Comparison of ENCODE assay signal across 8 mouse cellular contexts in genomic region chr9:107906252-107906966, GRCm38 (mm10). TPM values are rescaled to one million over a fixed set of nuclear protein-coding genes. Genes with fewer than 3 reads are reported as not detected.
A peak's percentile ranks its signal among the peaks of the same experiment; 100 is the strongest.
DNase-seq lines count a peak whose midpoint lies in the region; ATAC-seq and TF ChIP-seq lines count a peak whose summit lies in the region.

Mst1r (plus strand) TSS chr9:107906873.

- WGBS in hindbrain, embryonic 16.5 days = 22% methylated on average over 18 of the region's 19 CpGs
- 25% methylated on average over 19 of the region's 19 CpGs for WGBS in liver, embryonic 12.5 days (ENCODE audit: insufficient replicate concordance)
- WGBS in neural tube, embryonic 11.5 days = 15% methylated on average over 19 of the region's 19 CpGs

- H3K36me3 ChIP-seq in E14TG2a.4 (ENCODE audit: insufficient read depth, low read length) = no peaks in the 10 kb centered on the region
- no peaks in the 10 kb centered on the region for H3K36me3 ChIP-seq in hindbrain, embryonic 16.5 days (ENCODE audit: control insufficient read depth, insufficient read depth, low read length)
- 0 out of 2 replicates have a peak, but pooled peaks cover 3% of the 10 kb centered on the region for H3K36me3 ChIP-seq in liver, embryonic 12.5 days
- H3K36me3 ChIP-seq in neural tube, embryonic 11.5 days (ENCODE audit: control insufficient read depth, insufficient read depth, low read length) = no peaks in the 10 kb centered on the region; the same call in 1 of the 2 replicates

- H3K4me3 ChIP-seq in E14TG2a.4 (replicated peaks; ENCODE audit: low read length) = peak within 1 kb of the TSS; percentile 77
- peak within 1 kb of the TSS; percentile 28 for H3K4me3 ChIP-seq in hindbrain, embryonic 16.5 days (ENCODE audit: low read length)
- peak within 1 kb of the TSS; percentile 43 for H3K4me3 ChIP-seq in liver, embryonic 12.5 days
- peak within 1 kb of the TSS; percentile 21; the same call in 1 of the 2 replicates for H3K4me3 ChIP-seq in neural tube, embryonic 11.5 days (ENCODE audit: low read depth, low read length)

- no peak within 1 kb of the TSS for H3K27ac ChIP-seq in hindbrain, embryonic 16.5 days (ENCODE audit: low read depth, low read length)
- H3K27ac ChIP-seq in liver, embryonic 12.5 days = peak within 1 kb of the TSS; percentile 29; the same call in 1 of the 2 replicates
- H3K27ac ChIP-seq in neural tube, embryonic 11.5 days (ENCODE audit: low read depth, low read length) = no peak within 1 kb of the TSS

- peak within 1 kb of the TSS; percentile 42 for H3K9ac ChIP-seq in hindbrain, embryonic 16.5 days (ENCODE audit: low read depth, low read length)
- H3K9ac ChIP-seq in liver, embryonic 12.5 days = peak within 1 kb of the TSS; percentile 49
- H3K9ac ChIP-seq in neural tube, embryonic 11.5 days (ENCODE audit: low read length) = peak within 1 kb of the TSS; percentile 47

- ATAC-seq in hindbrain, embryonic 16.5 days = no peak; the same call in 1 of the 2 replicates
- ATAC-seq in liver, embryonic 12.5 days = peak; percentile 70
- peak; percentile 37; the same call in 1 of the 2 replicates for ATAC-seq in neural tube, embryonic 11.5 days (ENCODE audit: insufficient read depth, low FRiP score, low TSS enrichment)

- TF ChIP-seq CTCF in E14TG2a.4 (conservative IDR thresholded peaks at IDR 0.05; ENCODE audit: low read length) = no peak
- no peak for TF ChIP-seq CTCF in brain, embryonic 14.5 days (IDR thresholded peaks at IDR 0.05; ENCODE audit: borderline replicate concordance, extremely low read depth, insufficient read depth, insufficient read length)

- no peaks in the 10 kb centered on the region for H3K9me3 ChIP-seq in E14TG2a.4 (ENCODE audit: low read length)
- H3K9me3 ChIP-seq in hindbrain, embryonic 16.5 days (ENCODE audit: control insufficient read depth, low read length) = no peaks in the 10 kb centered on the region
- no peaks in the 10 kb centered on the region for H3K9me3 ChIP-seq in liver, embryonic 12.5 days (replicated peaks)
- H3K9me3 ChIP-seq in neural tube, embryonic 11.5 days (ENCODE audit: control insufficient read depth, low read length) = no peaks in the 10 kb centered on the region

- peaks cover 55% of the 10 kb centered on the region for H3K27me3 ChIP-seq in E14TG2a.4 (ENCODE audit: insufficient read depth, low read length)
- H3K27me3 ChIP-seq in hindbrain, embryonic 16.5 days (replicated peaks; ENCODE audit: control insufficient read depth, insufficient read depth, low read length) = no peaks in the 10 kb centered on the region
- peaks cover 18% of the 10 kb centered on the region for H3K27me3 ChIP-seq in liver, embryonic 12.5 days (replicated peaks)
- H3K27me3 ChIP-seq in neural tube, embryonic 11.5 days (ENCODE audit: control insufficient read depth, insufficient read depth, low read length) = 0 out of 2 replicates have a peak, but pooled peaks cover 3% of the 10 kb centered on the region

- H3K4me1 ChIP-seq in E14TG2a.4 (replicated peaks; ENCODE audit: low read depth, low read length) = peaks cover 42% of the 10 kb centered on the region
- peaks cover 5% of the 10 kb centered on the region for H3K4me1 ChIP-seq in hindbrain, embryonic 16.5 days (ENCODE audit: control insufficient read depth, insufficient read depth, low read depth, low read length)
- peaks cover 45% of the 10 kb centered on the region for H3K4me1 ChIP-seq in liver, embryonic 12.5 days
- peaks cover 7% of the 10 kb centered on the region for H3K4me1 ChIP-seq in neural tube, embryonic 11.5 days (ENCODE audit: control insufficient read depth, insufficient read depth, low read length)

- no peak for TF ChIP-seq POLR2A in brain, embryonic 14.5 days (IDR thresholded peaks at IDR 0.05; ENCODE audit: borderline replicate concordance, extremely low read depth, insufficient read depth, insufficient read length, poor library complexity, severe bottlenecking)

- H3K4me2 ChIP-seq in hindbrain, embryonic 16.5 days (ENCODE audit: low read length) = peak within 1 kb of the TSS; percentile 52
- peak within 1 kb of the TSS; percentile 74 for H3K4me2 ChIP-seq in liver, embryonic 12.5 days
- peak within 1 kb of the TSS; percentile 53 for H3K4me2 ChIP-seq in neural tube, embryonic 11.5 days (ENCODE audit: low read depth)

- DNase-seq in brain, embryonic 14.5 days (ENCODE audit: low read depth) = peak; percentile 55
- DNase-seq in gastrocnemius, postnatal 14 days = peak; percentile 84
- DNase-seq in neural tube, embryonic 11.5 days (ENCODE audit: low spot score) = peak; percentile 66
- peak; percentile 86 for DNase-seq in urinary bladder, postnatal 25 days (ENCODE audit: low spot score)
- no peak for DNase-seq in right cerebral cortex, postnatal 25 days

- intact Hi-C loops in gastrocnemius, postnatal 14 days (cut with DNase I; ENCODE audit: low total_unique reads) = no loop called here

RNA-seq across cellular contexts. Expression of gene Mst1r, which starts in this region (rescaled TPM):
- 4.2 and 6.5 TPM in 2 replicates for polyA plus RNA-seq in brain, embryonic 14.5 days (2012; rRNA removed)
- total RNA-seq in gastrocnemius, postnatal 14 days (2021) = 1 to 10 TPM; 1.2 to 1.8 TPM
- polyA plus RNA-seq in hindbrain, embryonic 16.5 days (2015; fragmentation: Nextera tagmentation; extraction: Ambion mirVana) = 1.3 and 3.0 TPM in 2 replicates
- polyA plus RNA-seq in liver, embryonic 12.5 days (2016; fragmentation: Nextera tagmentation; extraction: Ambion mirVana) = 0.57 and 0.92 TPM in 2 replicates
- 0.33 and 1.1 TPM in 2 replicates for polyA plus RNA-seq in neural tube, embryonic 11.5 days (2014; fragmentation: Nextera tagmentation; extraction: Ambion mirVana)

Comparison
In these comparisons a context has a peak if more than half of its experiments do, and no peak if none do; other contexts are left out.
1. Peak in ATAC-seq, H3K4me3 ChIP-seq, H3K27ac ChIP-seq, H3K9ac ChIP-seq and H3K4me2 ChIP-seq in liver, embryonic 12.5 days; RNA of the gene not detected or under 1 TPM.
2. H3K4me3 ChIP-seq: peak in every context shown above with its lines; median percentile 77 in E14TG2a.4; 43 in liver, embryonic 12.5 days; 28 in hindbrain, embryonic 16.5 days; 21 in neural tube, embryonic 11.5 days.